Mouse (Mus musculus): ENCODE measurements at regions not wholly inside any gene's neighbourhood (a gene's known extent, or its start where the extent isn't known, plus 50 kb on each side); places are given as distances from the start of the nearest gene placed in this dataset.

DNA sequence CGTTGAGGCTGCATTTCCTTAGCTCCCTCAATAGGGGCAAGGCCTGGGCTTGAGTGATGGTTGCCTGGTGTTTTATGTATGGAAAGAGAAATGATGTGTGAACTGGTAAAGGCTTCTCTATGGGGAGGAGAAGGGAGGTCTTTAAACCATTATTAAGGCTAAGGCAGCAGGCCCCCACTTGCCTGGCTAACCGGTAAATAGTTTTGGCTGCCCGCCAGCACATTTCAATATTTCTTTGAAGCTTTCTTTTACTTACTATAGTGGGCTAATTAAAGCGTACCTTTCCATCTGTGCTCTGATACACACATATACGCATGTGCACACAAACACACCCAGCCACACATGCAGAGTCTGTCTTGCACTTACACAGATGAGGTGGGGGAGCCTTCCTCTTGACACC, 123.9 kb upstream of the Slc35b3 start:
- no peak for DNase-seq

DNA sequence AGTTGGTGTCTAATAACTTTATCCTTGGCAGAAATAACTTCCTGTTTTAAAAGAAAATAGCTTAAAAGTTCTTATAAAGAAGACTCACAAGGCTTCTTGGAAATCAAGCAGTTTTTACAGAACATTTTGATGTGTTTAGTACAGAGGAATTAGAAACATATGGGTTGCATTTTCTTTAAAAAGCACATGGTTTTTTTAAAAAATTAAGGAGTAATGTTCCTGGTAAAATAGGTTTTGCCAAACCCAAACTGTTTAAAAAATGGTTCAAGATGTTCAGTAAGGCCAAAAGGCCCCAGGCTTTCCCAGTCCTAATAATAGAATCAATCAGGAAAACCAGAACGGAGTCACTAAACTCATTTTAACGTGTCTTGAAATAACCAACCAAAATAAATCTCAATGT, 113.5 kb upstream of the Slc35b3 start:
- DNase-seq: no peak

DNA sequence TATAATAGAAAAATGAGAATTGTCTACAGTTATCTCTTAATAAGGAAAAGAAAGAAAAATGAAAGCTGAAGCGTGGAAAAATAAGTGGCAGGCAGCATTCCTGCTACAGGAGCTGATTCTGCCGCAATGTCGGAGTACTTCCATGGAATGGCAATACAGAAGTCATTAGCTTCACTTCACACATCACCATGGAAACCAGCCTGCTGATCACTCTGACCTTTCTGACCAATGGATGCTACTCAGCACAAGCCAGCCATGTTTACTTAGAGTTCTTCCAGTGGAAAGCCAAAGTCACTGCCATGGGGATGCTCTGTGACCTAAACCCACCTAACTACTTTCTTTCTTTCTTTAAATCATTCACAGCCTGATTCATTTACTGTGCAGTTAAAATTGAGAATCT, 71.6 kb upstream of the Slc35b3 start:
- no peak for DNase-seq

DNA sequence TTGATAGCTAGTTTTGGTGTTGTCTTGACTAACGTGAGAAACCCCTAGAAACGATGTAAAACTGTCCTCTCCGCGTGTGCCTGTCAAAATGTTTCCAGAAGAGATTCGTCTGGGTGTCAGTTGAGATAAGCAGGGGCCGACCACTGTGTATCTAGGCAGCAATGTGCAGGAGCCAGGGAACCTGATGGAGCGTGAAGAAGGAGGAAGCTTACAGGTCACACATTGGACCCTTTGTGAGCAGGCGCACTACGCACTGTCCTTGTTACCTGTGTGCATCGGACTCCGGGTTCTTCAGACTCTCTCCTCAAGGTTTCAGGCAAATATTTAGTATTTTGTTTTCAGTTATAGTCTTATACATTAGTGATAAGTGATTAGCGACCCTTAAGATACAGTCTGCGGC, 59.5 kb upstream of the Slc35b3 start:
- no peak for DNase-seq

DNA sequence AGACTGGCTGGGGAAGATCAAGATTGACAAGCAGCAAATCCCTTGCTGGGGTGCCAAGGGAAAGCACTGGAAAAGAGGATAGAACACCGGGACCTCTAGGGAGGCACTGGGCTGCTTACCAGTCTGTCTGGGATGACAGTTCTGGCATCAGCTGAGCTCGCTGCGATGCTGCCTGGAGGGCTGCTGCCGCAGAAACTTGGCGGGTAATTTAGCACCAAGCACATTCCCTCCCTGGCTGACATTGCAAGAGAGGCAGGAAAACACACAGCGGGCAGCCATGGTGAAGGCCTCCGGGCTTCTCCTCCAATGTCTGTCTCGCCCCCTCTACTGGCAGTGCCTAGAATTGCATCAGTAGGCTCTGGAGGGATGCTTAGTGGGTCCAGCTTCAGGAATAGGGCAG, 51.0 kb upstream of the Slc35b3 start:
- DNase-seq: peak; percentile 43
